Mouse (Mus musculus): ENCODE measurements at regions not wholly inside any gene's neighbourhood (a gene's known extent, or its start where the extent isn't known, plus 50 kb on each side); places are given as distances from the start of the nearest gene placed in this dataset.

GRCm38 (mm10) chr1:193572827-193573226 is 202.7 kb upstream of the Camk1g start:
- Histone ChIP-seq H3K9me3 (replicated peaks) (no peaks in the 10 kb centered on the region), H3K4me1 (peaks cover 23% of the 10 kb centered on the region), H3K9ac (no peak overlapping the region), H3K27ac (replicated peaks) (no peak overlapping the region), H3K4me3 (replicated peaks) (no peak overlapping the region), H3K27me3 (no peaks in the 10 kb centered on the region), H3K36me3 (no peaks in the 10 kb centered on the region), H3K4me2 (replicated peaks) (no peak overlapping the region)
- ATAC-seq (ENCODE audit: insufficient number of reproducible peaks, low FRiP score, low TSS enrichment, low read depth), result no peak
- WGBS, result 73% methylated on average over 2 of the region's 2 CpGs

- WGBS, result 83% methylated on average over 3 of the region's 3 CpGs
- Histone ChIP-seq H3K27ac (replicated peaks) (no peak overlapping the region), H3K4me3 (replicated peaks) (no peak overlapping the region), H3K9ac (no peak overlapping the region), H3K4me1 (peaks cover 26% of the 10 kb centered on the region), H3K9me3 (replicated peaks) (no peaks in the 10 kb centered on the region), H3K4me2 (replicated peaks) (no peak overlapping the region), H3K36me3 (no peaks in the 10 kb centered on the region), H3K27me3 (no peaks in the 10 kb centered on the region)
- ATAC-seq (ENCODE audit: insufficient number of reproducible peaks, low FRiP score, low TSS enrichment, low read depth), result no peak
Measured at GRCm38 (mm10) chr1:193572411-193572810, 202.3 kb upstream of the Camk1g start.

GRCm38 (mm10) chr1:193571088-193571487 is 201.0 kb upstream of the Camk1g start:
- H3K27me3 ChIP-seq, result no peaks in the 10 kb centered on the region
- peaks cover 24% of the 10 kb centered on the region for H3K4me1 ChIP-seq
- H3K36me3 ChIP-seq, result no peaks in the 10 kb centered on the region
- H3K4me3 ChIP-seq (replicated peaks), result no peak overlapping the region
- no peak for ATAC-seq (ENCODE audit: insufficient number of reproducible peaks, low FRiP score, low TSS enrichment, low read depth)
- no peak overlapping the region for H3K27ac ChIP-seq (replicated peaks)
- no peak overlapping the region for H3K9ac ChIP-seq
- no peak overlapping the region for H3K4me2 ChIP-seq (replicated peaks)
- no peaks in the 10 kb centered on the region for H3K9me3 ChIP-seq (replicated peaks)

GRCm38 (mm10) chr1:193568586-193569174 is 198.6 kb upstream of the Camk1g start:
- Histone ChIP-seq H3K9ac (no peak overlapping the region), H3K9me3 (replicated peaks) (no peaks in the 10 kb centered on the region), H3K27ac (replicated peaks) (peak overlapping the region; percentile 89), H3K4me2 (replicated peaks) (no peak overlapping the region), H3K4me3 (replicated peaks) (no peak overlapping the region), H3K4me1 (peaks cover 34% of the 10 kb centered on the region), H3K27me3 (no peaks in the 10 kb centered on the region), H3K36me3 (no peaks in the 10 kb centered on the region)
- WGBS, result 24% methylated on average over 4 of the region's 4 CpGs
- peak; percentile 61; the same call in 1 of the 2 replicates for ATAC-seq (ENCODE audit: insufficient number of reproducible peaks, low FRiP score, low TSS enrichment, low read depth)

- Histone ChIP-seq H3K4me2 (replicated peaks) (no peak overlapping the region), H3K27me3 (no peaks in the 10 kb centered on the region), H3K27ac (replicated peaks) (peak overlapping the region; percentile 89), H3K9me3 (replicated peaks) (no peaks in the 10 kb centered on the region), H3K4me3 (replicated peaks) (no peak overlapping the region), H3K4me1 (peaks cover 34% of the 10 kb centered on the region), H3K36me3 (no peaks in the 10 kb centered on the region), H3K9ac (no peak overlapping the region)
- ATAC-seq (ENCODE audit: insufficient number of reproducible peaks, low FRiP score, low TSS enrichment, low read depth), result no peak
- 33% methylated on average over 1 of the region's 1 CpGs for WGBS
Measured at GRCm38 (mm10) chr1:193567217-193567616, 197.1 kb upstream of the Camk1g start.

- Histone ChIP-seq H3K36me3 (no peaks in the 10 kb centered on the region), H3K4me1 (peaks cover 38% of the 10 kb centered on the region), H3K4me3 (replicated peaks) (no peak overlapping the region), H3K9ac (no peak overlapping the region), H3K27ac (replicated peaks) (peak overlapping the region; percentile 65), H3K4me2 (replicated peaks) (no peak overlapping the region), H3K9me3 (replicated peaks) (no peaks in the 10 kb centered on the region), H3K27me3 (no peaks in the 10 kb centered on the region)
- WGBS, result 57% methylated on average over 3 of the region's 3 CpGs
- no peak for ATAC-seq (ENCODE audit: insufficient number of reproducible peaks, low FRiP score, low TSS enrichment, low read depth)
Measured at GRCm38 (mm10) chr1:193564225-193564624, 194.1 kb upstream of the Camk1g start.

GRCm38 (mm10) chr1:193562242-193562641 is 192.1 kb upstream of the Camk1g start:
- Histone ChIP-seq H3K9ac (no peak overlapping the region), H3K4me3 (replicated peaks) (no peak overlapping the region), H3K36me3 (no peaks in the 10 kb centered on the region), H3K4me2 (replicated peaks) (no peak overlapping the region), H3K4me1 (peaks cover 20% of the 10 kb centered on the region; the same call in 1 of the 2 replicates), H3K27ac (replicated peaks) (peak overlapping the region; percentile 60; the same call in 1 of the 2 replicates), H3K9me3 (replicated peaks) (no peaks in the 10 kb centered on the region), H3K27me3 (no peaks in the 10 kb centered on the region)
- WGBS, result 73% methylated on average over 2 of the region's 2 CpGs
- ATAC-seq (ENCODE audit: insufficient number of reproducible peaks, low FRiP score, low TSS enrichment, low read depth), result no peak

- Histone ChIP-seq H3K9ac (no peak overlapping the region), H3K36me3 (no peaks in the 10 kb centered on the region), H3K9me3 (replicated peaks) (no peaks in the 10 kb centered on the region), H3K4me1 (0 out of 2 replicates have a peak, but pooled peaks cover 6% of the 10 kb centered on the region), H3K27me3 (no peaks in the 10 kb centered on the region), H3K4me2 (replicated peaks) (no peak overlapping the region), H3K4me3 (replicated peaks) (no peak overlapping the region), H3K27ac (replicated peaks) (no peak overlapping the region; the same call in 1 of the 2 replicates)
- ATAC-seq (ENCODE audit: insufficient number of reproducible peaks, low FRiP score, low TSS enrichment, low read depth), result no peak
- 22% methylated on average over 4 of the region's 4 CpGs for WGBS
Measured at GRCm38 (mm10) chr1:193558122-193558521, 188.0 kb upstream of the Camk1g start.

GRCm38 (mm10) chr1:193554731-193555130 is 184.6 kb upstream of the Camk1g start:
- Histone ChIP-seq H3K36me3 (no peaks in the 10 kb centered on the region), H3K27me3 (no peaks in the 10 kb centered on the region), H3K4me3 (replicated peaks) (no peak overlapping the region), H3K4me1 (peaks cover 21% of the 10 kb centered on the region), H3K9ac (no peak overlapping the region), H3K4me2 (replicated peaks) (no peak overlapping the region), H3K27ac (replicated peaks) (no peak overlapping the region), H3K9me3 (replicated peaks) (no peaks in the 10 kb centered on the region)
- ATAC-seq (ENCODE audit: insufficient number of reproducible peaks, low FRiP score, low TSS enrichment, low read depth), result no peak
- WGBS, result 80% methylated on average over 3 of the region's 3 CpGs

- Histone ChIP-seq H3K4me1 (peaks cover 18% of the 10 kb centered on the region), H3K4me2 (replicated peaks) (no peak overlapping the region), H3K27me3 (no peaks in the 10 kb centered on the region), H3K9ac (no peak overlapping the region), H3K36me3 (no peaks in the 10 kb centered on the region), H3K9me3 (replicated peaks) (no peaks in the 10 kb centered on the region), H3K4me3 (replicated peaks) (no peak overlapping the region), H3K27ac (replicated peaks) (no peak overlapping the region)
- no peak for ATAC-seq (ENCODE audit: insufficient number of reproducible peaks, low FRiP score, low TSS enrichment, low read depth)
- 54% methylated on average over 2 of the region's 2 CpGs for WGBS
Measured at GRCm38 (mm10) chr1:193552348-193552747, 182.2 kb upstream of the Camk1g start.

GRCm38 (mm10) chr1:193551340-193551739 is 181.2 kb upstream of the Camk1g start:
- no peak for ATAC-seq (ENCODE audit: insufficient number of reproducible peaks, low FRiP score, low TSS enrichment, low read depth)
- Histone ChIP-seq H3K27me3 (no peaks in the 10 kb centered on the region), H3K4me1 (peaks cover 18% of the 10 kb centered on the region), H3K9me3 (replicated peaks) (no peaks in the 10 kb centered on the region), H3K9ac (no peak overlapping the region), H3K36me3 (no peaks in the 10 kb centered on the region), H3K4me3 (replicated peaks) (no peak overlapping the region), H3K27ac (replicated peaks) (peak overlapping the region; percentile 70), H3K4me2 (replicated peaks) (no peak overlapping the region)
- 69% methylated on average over 1 of the region's 1 CpGs for WGBS

GRCm38 (mm10) chr1:193550761-193551160 is 180.7 kb upstream of the Camk1g start:
- Histone ChIP-seq H3K4me1 (peaks cover 18% of the 10 kb centered on the region), H3K9me3 (replicated peaks) (no peaks in the 10 kb centered on the region), H3K4me2 (replicated peaks) (no peak overlapping the region), H3K27ac (replicated peaks) (peak overlapping the region; percentile 70), H3K36me3 (no peaks in the 10 kb centered on the region), H3K27me3 (no peaks in the 10 kb centered on the region), H3K9ac (no peak overlapping the region), H3K4me3 (replicated peaks) (no peak overlapping the region)
- ATAC-seq (ENCODE audit: insufficient number of reproducible peaks, low FRiP score, low TSS enrichment, low read depth), result no peak
- 34% methylated on average over 2 of the region's 2 CpGs for WGBS
